Mouse (Mus musculus) myocyte (in vitro differentiated cells): ENCODE data around the gene Zfp317. TPM values are rescaled to one million over a fixed set of nuclear protein-coding genes. Genes with fewer than 3 reads are reported as not detected.

Experiments
- H3K27me3 ChIP-seq: one replicate; pipeline ENCODE4 v1.6.1; 2011; ENCODE audit not compliant: control insufficient read depth, insufficient read depth, insufficient read length
- H3K36me3 ChIP-seq: one replicate; pipeline ENCODE4 v1.6.1; 2011; ENCODE audit not compliant: control insufficient read depth, insufficient read depth
- H3K4me2 ChIP-seq: one replicate; pipeline ENCODE4 v1.6.1; 2011; ENCODE audit warnings: low read depth, control low read depth
- H3K4me3 ChIP-seq: one replicate; pipeline ENCODE4 v1.5.1; 2011; ENCODE audit warnings: mild to moderate bottlenecking, control low read depth, moderate library complexity
- H3K79me2 ChIP-seq: one replicate; pipeline ENCODE4 v1.6.1; 2011; ENCODE audit not compliant: control insufficient read depth, insufficient read depth
- H3ac ChIP-seq: one replicate; pipeline ENCODE4 v1.6.1; 2011; ENCODE audit not compliant: control insufficient read depth, insufficient read length
- CEBPB ChIP-seq: IDR thresholded peaks from 2 replicates; pipeline ENCODE4 v1.6.1; 2011; ENCODE audit warnings: mild to moderate bottlenecking, moderate library complexity; ENCODE audit not compliant: poor library complexity, insufficient read depth, severe bottlenecking
- E2F4 ChIP-seq: IDR thresholded peaks from one replicate; pipeline ENCODE4 v1.6.1; 2011; ENCODE audit warnings: mild to moderate bottlenecking, control low read depth, moderate library complexity; ENCODE audit not compliant: insufficient read depth
- MAX ChIP-seq: IDR thresholded peaks from one replicate; pipeline ENCODE4 v1.6.1; 2011; ENCODE audit warnings: low read depth, mild to moderate bottlenecking, control low read depth
- MYOD1 ChIP-seq, 3 experiments: IDR thresholded peaks; one replicate each; pipeline ENCODE4 v1.6.1; 2011; ENCODE audit warnings: control low read depth in 2 of 3, low read depth in 2 of 3, mild to moderate bottlenecking in 2 of 3, moderate library complexity in 1 of 3; ENCODE audit not compliant: insufficient read length in 2 of 3, control insufficient read depth in 1 of 3
- MYOG ChIP-seq, 3 experiments: IDR thresholded peaks; one replicate each; pipeline ENCODE4 v1.6.1; 2011; ENCODE audit warnings: control low read depth in 2 of 3, low read depth in 2 of 3, mild to moderate bottlenecking in 2 of 3; ENCODE audit not compliant: insufficient read length in 2 of 3, control insufficient read depth in 1 of 3, insufficient read depth in 1 of 3
- POLR2A ChIP-seq: IDR thresholded peaks from one replicate; pipeline ENCODE4 v1.6.1; 2011; ENCODE audit warnings: low read depth, mild to moderate bottlenecking, control low read depth, moderate library complexity; ENCODE audit not compliant: insufficient read length
- POLR2AphosphoS2 ChIP-seq: IDR thresholded peaks from one replicate; pipeline ENCODE4 v1.6.1; 2011; ENCODE audit warnings: low read depth, control low read depth; ENCODE audit not compliant: insufficient read length
- REST ChIP-seq: IDR thresholded peaks from one replicate; pipeline ENCODE4 v1.6.1; 2011; ENCODE audit warnings: mild to moderate bottlenecking, control low read depth, moderate library complexity; ENCODE audit not compliant: insufficient read depth, insufficient read length
- SRF ChIP-seq: IDR thresholded peaks from one replicate; pipeline ENCODE4 v1.6.1; 2011; ENCODE audit warnings: low read depth; ENCODE audit not compliant: control insufficient read depth, insufficient read length
- TCF12 ChIP-seq: IDR thresholded peaks from one replicate; pipeline ENCODE4 v1.6.1; 2011; ENCODE audit warnings: mild to moderate bottlenecking, control low read depth; ENCODE audit not compliant: poor library complexity, insufficient read depth, severe bottlenecking
- TCF3 ChIP-seq: IDR thresholded peaks from one replicate; pipeline ENCODE4 v1.6.1; 2011; ENCODE audit warnings: low read depth, control low read depth; ENCODE audit not compliant: insufficient read length
- USF1 ChIP-seq: IDR thresholded peaks from one replicate; pipeline ENCODE4 v1.6.1; 2011; ENCODE audit warnings: low read depth, mild to moderate bottlenecking, control low read depth, moderate library complexity
- polyA plus RNA-seq: library from polyadenylated mRNA; unstranded; fragments of >200 nt; fragmentation: generic; extraction: Trizol; gene quantifications from one replicate; pipeline ENCODE4 v1.2.1, GENCODE M21; 2012; ENCODE audit warnings: missing spikeins

Zfp317 gene
- polyA plus RNA-seq: 5.9 TPM

DNA sequence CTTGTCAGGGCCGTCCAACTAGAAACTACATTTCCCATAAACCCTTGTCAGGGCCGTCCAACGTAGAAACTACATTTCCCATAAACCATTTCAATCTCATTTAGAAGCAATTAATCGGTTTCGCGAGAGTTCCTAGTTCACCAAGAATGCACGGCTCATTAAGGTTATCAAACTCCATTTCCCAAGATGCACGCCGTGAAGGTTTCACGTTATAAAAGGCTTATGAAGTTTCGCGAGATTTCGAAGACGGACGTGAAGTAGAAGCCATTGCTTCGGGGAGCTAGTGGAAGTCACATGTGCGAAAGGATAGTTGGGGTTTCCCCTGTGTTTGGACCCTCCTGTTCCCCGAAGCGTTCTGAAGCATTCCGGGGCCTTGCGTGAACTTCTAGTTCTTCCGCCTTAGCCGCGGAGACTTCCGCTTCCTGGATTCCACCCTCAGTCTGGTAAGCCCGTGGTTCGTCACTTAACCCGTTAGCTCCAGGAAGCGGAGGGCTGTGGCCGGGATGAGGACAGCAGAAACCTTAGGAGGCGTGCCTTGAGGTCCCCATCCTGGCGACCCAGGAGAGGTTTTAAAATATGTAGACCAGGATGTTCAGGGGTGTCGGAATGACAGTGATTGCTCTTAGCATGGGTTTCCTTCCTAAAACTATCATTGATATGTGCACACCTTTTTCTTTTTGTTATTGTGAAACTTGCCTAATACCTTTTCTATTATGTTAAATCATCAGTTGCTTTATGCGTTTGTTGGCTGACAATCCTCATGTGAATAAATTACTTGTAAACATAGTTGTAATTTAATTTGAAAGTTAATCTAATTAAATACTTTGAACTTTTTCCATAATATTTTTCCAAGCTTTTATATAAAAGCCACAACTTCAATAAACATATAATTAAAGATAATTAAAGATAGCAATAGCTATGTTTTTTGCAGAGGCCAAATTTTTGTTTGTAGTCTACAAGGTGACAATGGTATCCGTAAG, at the start of gene Zfp317:
Gene Zfp317 (plus strand): TSS at position 260 of the 980 bp plus-strand sequence.
- Histone ChIP-seq H3K79me2 (peaks cover 47% of the 10 kb centered on the region), H3K4me2 (peak within 1 kb of the TSS; percentile 58), H3K27me3 (no peaks in the 10 kb centered on the region), H3ac (peak within 1 kb of the TSS; percentile 58), H3K36me3 (peaks cover 11% of the 10 kb centered on the region), H3K4me3 (peak within 1 kb of the TSS; percentile 54)
- TF ChIP-seq USF1 (peak; percentile 83), POLR2A (peak; percentile 76), POLR2AphosphoS2 (peak; percentile 85), E2F4 (no peak), REST (no peak), MYOG (IDR thresholded peaks at IDR 0.05; ENCODE audit: control insufficient read depth in 1 of 3, insufficient read depth in 1 of 3, insufficient read length in 2 of 3, low read depth in 2 of 3) (no peak), MYOD1 (IDR thresholded peaks at IDR 0.05; ENCODE audit: control insufficient read depth in 1 of 3, insufficient read length in 2 of 3, low read depth in 2 of 3) (no peak), MAX (peak; percentile 35), SRF (no peak), TCF3 (no peak), TCF12 (no peak), CEBPB (no peak)

DNA sequence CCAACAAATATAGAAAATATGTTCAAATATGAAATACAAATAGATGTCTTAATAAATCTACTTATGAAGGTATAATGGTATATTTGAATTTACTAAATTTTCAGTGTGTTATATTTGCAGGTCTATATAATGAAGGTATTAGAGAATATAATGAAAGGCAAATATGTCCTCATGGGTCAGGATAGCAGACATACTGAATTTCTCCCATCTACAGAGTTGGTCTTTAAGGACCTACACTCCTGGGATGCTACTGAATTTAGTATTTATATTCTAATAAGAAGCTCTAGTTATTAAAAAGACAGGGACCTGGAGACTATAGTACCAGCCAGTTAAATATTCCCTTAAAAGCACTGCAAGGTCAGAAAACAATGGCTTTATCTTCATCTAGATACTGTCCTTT, 39.6 kb upstream of the Zfp317 start, which contains the start of gene Olfr855:
Gene Olfr855 (plus strand): TSS at position 301 of the 400 bp plus-strand sequence.
- TF ChIP-seq REST (no peak), TCF12 (no peak)
- Histone ChIP-seq H3K4me2 (no peak within 1 kb of the TSS), H3K79me2 (no peaks in the 10 kb centered on the region), H3K36me3 (no peaks in the 10 kb centered on the region), H3K27me3 (no peaks in the 10 kb centered on the region), H3K4me3 (no peak within 1 kb of the TSS), H3ac (no peak within 1 kb of the TSS)

- H3ac ChIP-seq: no peak overlapping the region
- no peaks in the 10 kb centered on the region for H3K27me3 ChIP-seq
- H3K4me2 ChIP-seq: no peak overlapping the region
- TF ChIP-seq POLR2A (no peak), TCF12 (no peak), MYOG (IDR thresholded peaks at IDR 0.05; ENCODE audit: control insufficient read depth in 1 of 3, insufficient read depth in 1 of 3, insufficient read length in 2 of 3, low read depth in 2 of 3) (no peak), SRF (no peak)
- peaks cover 7% of the 10 kb centered on the region for H3K36me3 ChIP-seq
- H3K4me3 ChIP-seq: peak overlapping the region; percentile 54
- H3K79me2 ChIP-seq: peaks cover 39% of the 10 kb centered on the region
These were observed 605 bp upstream of the Zfp317 start for GRCm38 (mm10) chr9:19621297-19621696.

DNA sequence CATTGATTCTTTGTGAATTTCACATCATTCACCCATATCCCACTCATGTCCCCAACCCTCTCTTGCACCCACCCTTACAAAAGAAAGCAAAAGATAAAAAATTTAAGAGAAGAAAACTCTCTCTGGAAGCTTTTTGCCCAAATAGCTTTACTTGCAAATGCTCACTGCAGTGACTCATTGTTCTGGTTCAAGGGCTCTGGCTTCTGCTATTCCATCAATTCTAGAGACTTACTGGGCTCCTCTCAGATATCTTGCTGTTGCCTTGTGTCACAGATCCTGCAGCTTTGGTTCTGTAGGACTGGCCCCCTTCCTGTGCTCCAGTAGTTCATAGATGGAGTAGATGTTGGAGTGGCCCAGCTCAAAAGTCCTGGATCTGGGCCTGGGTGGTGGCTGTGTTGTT, 7.7 kb downstream of the Zfp317 start:
- peaks cover 31% of the 10 kb centered on the region for H3K36me3 ChIP-seq
- no peak overlapping the region for H3K4me3 ChIP-seq
- no peak overlapping the region for H3K4me2 ChIP-seq
- TF ChIP-seq MYOD1 (IDR thresholded peaks at IDR 0.05; ENCODE audit: control insufficient read depth in 1 of 3, insufficient read length in 2 of 3, low read depth in 2 of 3): no peak
- TF ChIP-seq POLR2AphosphoS2: no peak
- no peak for TF ChIP-seq E2F4
- no peak overlapping the region for H3ac ChIP-seq
- H3K79me2 ChIP-seq: peaks cover 23% of the 10 kb centered on the region
- no peaks in the 10 kb centered on the region for H3K27me3 ChIP-seq

- H3K27me3 ChIP-seq: no peaks in the 10 kb centered on the region
- no peaks in the 10 kb centered on the region for H3K79me2 ChIP-seq
- H3K36me3 ChIP-seq: peaks cover 54% of the 10 kb centered on the region
- H3K4me3 ChIP-seq: no peak overlapping the region
- no peak overlapping the region for H3K4me2 ChIP-seq
- TF ChIP-seq SRF: no peak
- no peak for TF ChIP-seq USF1
- TF ChIP-seq E2F4: no peak
- TF ChIP-seq POLR2AphosphoS2: no peak
- no peak for TF ChIP-seq MAX
- TF ChIP-seq CEBPB: no peak
- TF ChIP-seq REST: no peak
- no peak for TF ChIP-seq MYOD1 (IDR thresholded peaks at IDR 0.05; ENCODE audit: control insufficient read depth in 1 of 3, insufficient read length in 2 of 3, low read depth in 2 of 3)
- H3ac ChIP-seq: no peak overlapping the region
These were observed 23.3 kb downstream of the Zfp317 start for GRCm38 (mm10) chr9:19645193-19645592.
